Mouse (Mus musculus): ENCODE measurements around the gene Pgc.

The Pgc gene

DNA sequence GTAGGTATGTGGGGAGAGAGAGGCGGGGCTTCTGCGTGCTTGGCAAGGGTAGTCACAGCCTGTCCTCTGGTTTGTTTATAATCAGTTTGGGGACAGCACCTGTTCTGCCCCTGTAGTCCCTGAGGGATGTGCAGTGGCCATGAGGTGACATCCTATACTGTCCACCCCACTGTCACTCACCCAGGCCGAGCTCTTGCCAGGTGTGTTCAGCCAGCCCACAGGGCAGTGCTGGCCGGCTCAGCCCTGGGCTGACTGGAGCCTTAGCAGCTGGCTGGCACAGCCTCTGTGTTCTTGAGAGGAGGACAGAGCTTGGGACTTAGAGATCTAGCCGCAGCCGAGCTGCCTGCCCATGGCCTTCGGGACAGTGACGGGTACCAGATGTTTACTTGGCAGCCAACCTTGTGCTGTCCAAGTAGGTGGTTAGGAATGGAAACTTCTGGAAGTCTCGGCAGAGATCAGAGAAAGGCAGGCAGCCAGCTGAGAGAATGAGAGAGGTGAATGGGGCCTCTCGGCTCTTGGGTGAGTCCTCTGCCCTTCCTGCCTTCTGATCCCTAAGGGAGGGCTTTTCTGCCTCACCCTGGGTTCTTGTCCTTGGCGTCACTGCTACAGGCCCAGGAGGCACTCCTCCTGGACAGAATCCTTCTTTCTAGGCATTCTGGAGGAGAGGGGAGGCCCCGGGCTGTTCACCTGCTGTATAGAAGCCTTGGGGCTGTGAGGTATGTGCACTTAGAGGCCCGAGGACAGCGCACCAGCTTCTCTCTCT, 22.3 kb downstream of the Pgc start:
- in situ Hi-C loops (cut with MboI; ENCODE audit: low sequenced_read_pairs) = no loop called here

GRCm38 (mm10) chr17:47749626-47750025, 23.0 kb downstream of the Pgc start:
- in situ Hi-C loops (cut with MboI; ENCODE audit: low sequenced_read_pairs) = no loop called here

- in situ Hi-C loops (cut with MboI; ENCODE audit: low sequenced_read_pairs) = no loop called here
Observed at GRCm38 (mm10) chr17:47750101-47750500, 23.5 kb downstream of the Pgc start.

DNA sequence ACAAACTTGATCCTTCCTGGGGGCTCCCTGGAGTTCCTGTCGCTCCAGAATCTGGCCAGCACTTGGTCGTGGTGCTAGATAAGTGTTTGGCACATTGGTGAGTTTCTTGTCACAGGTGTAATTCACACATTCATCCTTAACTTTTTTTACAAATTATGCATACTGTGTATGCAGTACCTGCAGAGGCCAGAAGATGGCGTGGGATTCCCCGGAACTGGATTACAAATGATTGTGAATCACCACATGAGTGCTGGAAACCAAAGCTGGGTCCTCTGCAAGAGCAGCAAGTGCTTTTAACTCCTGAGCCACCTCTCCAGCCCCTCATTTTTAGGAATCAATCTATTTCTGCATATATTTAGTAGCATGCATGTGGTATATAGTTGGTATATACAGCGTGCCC, 25.2 kb downstream of the Pgc start:
- in situ Hi-C loops (cut with MboI; ENCODE audit: low sequenced_read_pairs) = no loop called here

GRCm38 (mm10) chr17:47753130-47753775, 26.6 kb downstream of the Pgc start:
- in situ Hi-C loops (cut with MboI; ENCODE audit: low sequenced_read_pairs) = no loop called here

DNA sequence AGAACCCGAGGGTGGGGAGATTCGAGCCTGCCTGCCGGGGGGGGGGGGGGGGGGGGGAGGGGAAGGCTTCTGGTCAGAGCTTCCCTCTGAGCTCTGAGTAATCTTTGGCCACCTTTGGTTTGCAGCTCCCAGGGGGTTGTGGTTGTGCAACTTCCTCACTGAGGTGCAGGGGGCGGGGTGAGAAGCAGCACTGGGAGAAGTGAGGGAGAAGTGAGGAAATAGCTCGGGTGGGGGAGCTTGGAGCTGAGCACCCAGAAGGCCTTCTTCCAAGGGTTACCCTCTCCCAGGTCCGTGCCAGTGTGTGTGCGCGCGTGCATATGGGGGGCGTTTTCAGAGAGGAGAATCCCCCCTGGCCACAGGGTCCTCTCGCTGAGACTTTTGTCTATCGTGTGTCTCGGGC, 27.6 kb downstream of the Pgc start:
- in situ Hi-C loops (cut with MboI; ENCODE audit: low sequenced_read_pairs) = no loop called here

DNA sequence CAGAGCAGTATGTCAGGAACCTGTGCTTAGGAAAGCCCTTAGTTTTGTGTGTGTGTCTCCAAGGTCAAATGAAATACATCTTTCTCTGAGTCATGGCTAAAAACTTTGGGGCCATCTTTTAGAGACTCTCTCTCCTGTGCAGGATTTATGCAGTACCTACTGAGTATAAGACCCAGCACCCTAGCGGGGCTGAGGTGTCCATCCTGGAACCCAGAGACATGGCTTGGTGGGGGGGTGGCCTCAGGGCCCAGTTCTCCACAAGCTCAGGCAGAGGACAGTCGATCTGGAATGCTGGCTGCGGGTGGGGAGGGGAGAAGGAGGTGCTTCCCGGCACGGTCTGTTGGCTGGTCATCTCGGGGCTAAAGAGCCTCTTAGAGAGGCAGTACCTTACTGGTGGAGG, 29.7 kb downstream of the Pgc start:
- in situ Hi-C loops (cut with MboI; ENCODE audit: low sequenced_read_pairs) = no loop called here

- in situ Hi-C loops (cut with MboI; ENCODE audit: low sequenced_read_pairs) = no loop called here
Observed at GRCm38 (mm10) chr17:47757056-47757610, 30.5 kb downstream of the Pgc start.

DNA sequence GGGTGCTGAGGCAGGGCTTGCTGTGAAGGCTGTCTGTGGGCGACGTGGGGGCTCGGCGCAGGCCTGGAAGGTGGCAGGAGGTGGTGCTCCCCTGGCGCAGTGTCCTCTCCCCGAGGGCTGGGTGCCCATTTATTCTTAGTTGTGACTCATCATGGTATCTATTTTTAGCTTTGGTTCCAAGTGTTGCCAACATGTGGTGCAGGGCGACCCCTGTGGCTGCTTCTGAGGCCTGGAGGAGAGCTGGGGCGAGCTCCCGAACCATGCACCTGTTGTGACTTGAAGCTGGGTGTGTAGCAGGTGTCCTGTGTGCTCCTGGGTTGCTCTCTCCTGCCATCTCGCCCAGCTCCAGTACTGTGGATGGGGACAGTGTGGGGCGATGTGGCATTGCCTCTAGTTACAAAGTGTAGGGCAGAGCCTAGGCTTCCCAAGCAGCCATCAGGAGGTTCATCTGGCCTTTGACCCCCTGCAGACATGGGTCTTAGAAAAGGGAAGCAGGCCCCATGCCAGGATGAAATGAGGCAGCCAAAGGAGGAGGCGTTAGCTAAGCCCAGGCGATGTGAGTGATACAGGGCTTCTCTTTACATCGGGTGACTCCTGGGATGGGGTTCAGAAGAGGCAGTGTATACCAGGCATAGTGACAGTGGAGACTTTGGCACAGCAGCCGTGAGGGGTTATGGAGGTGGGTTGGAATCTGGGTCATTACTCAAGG, 33.2 kb downstream of the Pgc start:
- in situ Hi-C loops (cut with MboI; ENCODE audit: low sequenced_read_pairs) = no loop called here

GRCm38 (mm10) chr17:47762028-47762427, 35.4 kb downstream of the Pgc start:
- in situ Hi-C loops (cut with MboI; ENCODE audit: low sequenced_read_pairs) = no loop called here

DNA sequence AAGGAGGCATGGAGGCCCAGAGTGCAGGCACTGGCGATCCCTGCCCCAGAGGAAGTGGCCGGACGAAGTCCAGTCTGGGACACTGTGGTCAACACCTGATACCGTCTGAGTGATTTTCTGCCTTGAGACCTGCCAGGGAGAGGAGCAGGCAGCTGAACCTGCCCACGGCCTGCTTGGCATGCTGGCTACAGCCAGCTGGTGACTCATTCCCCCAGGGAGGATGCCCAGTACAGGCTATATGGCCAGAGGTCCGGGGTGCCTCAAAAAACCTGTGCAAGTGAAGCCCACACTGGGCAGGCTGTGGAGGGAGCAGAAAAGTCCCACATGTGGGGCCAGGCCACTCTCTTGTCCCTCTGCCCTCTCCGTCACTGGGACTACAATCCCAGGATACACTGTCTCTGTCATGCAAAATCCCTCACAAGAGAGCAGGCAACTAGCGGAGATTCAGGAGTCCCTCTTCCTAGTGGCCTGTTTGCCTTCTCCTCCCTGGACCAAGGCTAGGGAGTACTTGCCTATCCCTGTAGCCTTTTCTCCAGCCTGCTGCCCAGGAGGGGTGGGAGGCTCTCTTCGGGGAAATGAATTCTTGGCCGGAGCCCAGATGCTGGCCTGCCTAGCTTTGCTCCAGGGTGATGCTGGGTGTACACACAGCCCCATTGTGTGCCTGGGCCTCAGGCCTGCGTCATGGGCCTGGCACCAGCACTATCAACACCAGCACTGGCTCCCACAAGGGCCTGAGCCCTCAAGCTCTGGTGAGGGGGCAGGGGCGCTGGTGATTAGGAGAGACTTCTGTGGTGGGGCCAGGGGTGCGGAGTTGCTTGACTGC, 36.1 kb downstream of the Pgc start:
- in situ Hi-C loops (cut with MboI; ENCODE audit: low sequenced_read_pairs) = no loop called here

DNA sequence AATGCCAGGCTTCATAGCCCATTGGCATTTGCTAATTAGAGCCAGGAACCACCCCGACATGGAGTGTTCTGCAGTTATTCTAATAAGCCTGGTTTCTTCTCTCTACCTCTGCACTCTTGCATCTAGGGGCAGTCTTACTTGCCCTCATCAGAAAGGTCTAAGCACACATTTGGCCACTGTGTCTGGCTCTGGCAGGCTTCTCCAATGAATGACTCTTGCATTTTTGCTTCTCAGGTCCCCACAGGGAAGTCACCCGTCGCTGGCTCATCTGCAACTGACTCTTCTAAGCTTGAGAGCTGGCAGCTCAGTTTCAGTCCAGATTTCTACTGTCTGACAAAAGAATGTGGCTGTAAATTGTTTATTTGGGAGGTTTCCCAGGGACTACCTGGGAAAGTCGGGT, 39.3 kb downstream of the Pgc start:
- in situ Hi-C loops (cut with MboI; ENCODE audit: low sequenced_read_pairs) = no loop called here

- in situ Hi-C loops (cut with MboI; ENCODE audit: low sequenced_read_pairs) = no loop called here
Observed at GRCm38 (mm10) chr17:47766407-47767043, 39.9 kb downstream of the Pgc start.

DNA sequence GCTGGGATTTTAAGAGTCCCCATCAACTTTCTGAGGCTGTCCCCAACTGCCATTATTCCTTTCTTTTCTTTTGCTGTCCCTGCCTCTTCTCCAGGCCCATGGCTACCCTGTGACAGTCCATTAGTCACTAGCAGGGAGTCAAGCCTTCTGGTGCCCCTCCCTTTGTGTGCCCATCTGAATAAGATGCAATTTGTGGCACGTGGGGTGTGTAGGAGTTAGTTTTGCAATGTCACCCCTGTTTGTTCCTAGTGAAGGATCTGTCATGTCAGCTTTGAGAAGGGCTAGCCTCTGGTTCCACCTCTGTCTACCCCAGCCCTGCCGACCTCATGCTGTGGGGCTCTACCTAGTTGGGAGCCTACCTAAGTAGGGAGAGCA, 40.4 kb downstream of the Pgc start:
- in situ Hi-C loops (cut with MboI; ENCODE audit: low sequenced_read_pairs) = no loop called here

GRCm38 (mm10) chr17:47767456-47768141, 41.0 kb downstream of the Pgc start:
- in situ Hi-C loops (cut with MboI; ENCODE audit: low sequenced_read_pairs) = no loop called here

DNA sequence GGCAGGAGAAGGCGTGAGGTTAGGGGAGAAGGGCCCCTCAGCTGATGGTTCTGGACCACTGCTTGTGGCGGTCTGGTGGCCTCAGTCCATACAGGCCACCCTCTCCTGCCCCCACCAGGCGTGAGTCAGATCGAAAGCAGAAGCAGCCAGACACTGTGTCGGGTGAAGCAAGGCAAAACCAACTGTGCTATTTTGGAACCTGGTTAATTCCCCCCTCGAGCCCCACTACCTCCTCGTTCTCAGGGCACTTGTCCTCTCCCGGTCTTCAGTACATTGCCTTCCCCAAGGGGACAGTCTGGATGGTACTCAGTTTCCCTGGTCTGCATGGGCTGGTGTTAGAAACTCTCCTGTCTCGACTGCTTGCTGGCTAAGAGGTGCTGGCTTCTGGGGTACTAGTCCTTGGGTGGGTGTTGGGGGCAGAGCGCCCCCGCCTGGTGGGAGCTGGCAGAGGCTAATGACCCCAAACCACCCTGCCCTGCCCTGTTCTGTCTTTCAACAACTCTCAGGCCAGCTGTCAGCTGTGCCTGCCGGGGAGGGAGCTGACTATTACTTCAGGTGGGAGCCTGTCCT, 42.1 kb downstream of the Pgc start:
- in situ Hi-C loops (cut with MboI; ENCODE audit: low sequenced_read_pairs) = no loop called here

- in situ Hi-C loops (cut with MboI; ENCODE audit: low sequenced_read_pairs) = no loop called here
Observed at GRCm38 (mm10) chr17:47769389-47770299, 43.0 kb downstream of the Pgc start.

- in situ Hi-C loops (cut with MboI; ENCODE audit: low sequenced_read_pairs) = no loop called here
Observed at GRCm38 (mm10) chr17:47773604-47774003, 47.0 kb downstream of the Pgc start.

All from CH12F3 (cell line).